Mouse (Mus musculus) neural tube, embryonic 13.5 days (tissue): Measurements from ENCODE around the gene Nbl1. TPM values are rescaled to one million over a fixed set of nuclear protein-coding genes. Genes with fewer than 3 reads are reported as not detected.
A peak's percentile ranks its signal among the peaks of the same experiment; 100 is the strongest.

Experiments
- ATAC-seq: fragments of 200-750 bp; cut with Nextera tagmentation; 2 replicates; pipeline ENCODE4 v1.8.0; 2017; ENCODE audit warnings: low read depth, mild to moderate bottlenecking, moderate TSS enrichment, moderate library complexity
- H3K27ac ChIP-seq: fragments of 300-500 bp; sonication (generic); replicated peaks from 2 replicates; pipeline ENCODE4 v1.5.1; 2015; ENCODE audit warnings: moderate library complexity, mild to moderate bottlenecking, inconsistent platforms
- H3K27me3 ChIP-seq: fragments of 300-500 bp; sonication (generic); 2 replicates; pipeline ENCODE4 v1.6.1; 2015; ENCODE audit warnings: mild to moderate bottlenecking, inconsistent platforms
- H3K36me3 ChIP-seq: fragments of 300-500 bp; sonication (generic); 2 replicates; pipeline ENCODE4 v1.6.1; 2015; ENCODE audit warnings: mild to moderate bottlenecking, inconsistent platforms
- H3K4me1 ChIP-seq: fragments of 300-500 bp; sonication (generic); replicated peaks from 2 replicates; pipeline ENCODE4 v1.6.1; 2015; ENCODE audit warnings: inconsistent platforms
- H3K4me2 ChIP-seq: fragments of 300-500 bp; sonication (generic); 2 replicates; pipeline ENCODE4 v1.6.1; 2015; ENCODE audit warnings: inconsistent platforms, mild to moderate bottlenecking, moderate library complexity
- H3K4me3 ChIP-seq: fragments of 300-500 bp; sonication (generic); 2 replicates; pipeline ENCODE4 v1.5.1; 2015; ENCODE audit warnings: mild to moderate bottlenecking, inconsistent platforms
- H3K9ac ChIP-seq: fragments of 300-500 bp; sonication (generic); 2 replicates; pipeline ENCODE4 v1.6.1; 2015; ENCODE audit warnings: moderate library complexity, mild to moderate bottlenecking, inconsistent platforms
- H3K9me3 ChIP-seq: fragments of 300-500 bp; sonication (generic); 2 replicates; pipeline ENCODE4 v1.6.1; 2016; ENCODE audit warnings: inconsistent platforms
- WGBS: fragments of 180-500 bp; shearing (Covaris S2); methylation state at CpG from one replicate; pipeline ENCODE4 v1.1.7; 2015; 5-methylcytosine and 5-hydroxymethylcytosine counted together
- polyA plus RNA-seq: library from polyadenylated mRNA; unstranded; fragments of >200 nt; fragmentation: Nextera tagmentation; extraction: Ambion mirVana; gene quantifications from 2 replicates; pipeline ENCODE4 v1.2.1, GENCODE M21; 2015

Gene Nbl1
- 49.1 and 59.7 TPM in 2 replicates for polyA plus RNA-seq

DNA sequence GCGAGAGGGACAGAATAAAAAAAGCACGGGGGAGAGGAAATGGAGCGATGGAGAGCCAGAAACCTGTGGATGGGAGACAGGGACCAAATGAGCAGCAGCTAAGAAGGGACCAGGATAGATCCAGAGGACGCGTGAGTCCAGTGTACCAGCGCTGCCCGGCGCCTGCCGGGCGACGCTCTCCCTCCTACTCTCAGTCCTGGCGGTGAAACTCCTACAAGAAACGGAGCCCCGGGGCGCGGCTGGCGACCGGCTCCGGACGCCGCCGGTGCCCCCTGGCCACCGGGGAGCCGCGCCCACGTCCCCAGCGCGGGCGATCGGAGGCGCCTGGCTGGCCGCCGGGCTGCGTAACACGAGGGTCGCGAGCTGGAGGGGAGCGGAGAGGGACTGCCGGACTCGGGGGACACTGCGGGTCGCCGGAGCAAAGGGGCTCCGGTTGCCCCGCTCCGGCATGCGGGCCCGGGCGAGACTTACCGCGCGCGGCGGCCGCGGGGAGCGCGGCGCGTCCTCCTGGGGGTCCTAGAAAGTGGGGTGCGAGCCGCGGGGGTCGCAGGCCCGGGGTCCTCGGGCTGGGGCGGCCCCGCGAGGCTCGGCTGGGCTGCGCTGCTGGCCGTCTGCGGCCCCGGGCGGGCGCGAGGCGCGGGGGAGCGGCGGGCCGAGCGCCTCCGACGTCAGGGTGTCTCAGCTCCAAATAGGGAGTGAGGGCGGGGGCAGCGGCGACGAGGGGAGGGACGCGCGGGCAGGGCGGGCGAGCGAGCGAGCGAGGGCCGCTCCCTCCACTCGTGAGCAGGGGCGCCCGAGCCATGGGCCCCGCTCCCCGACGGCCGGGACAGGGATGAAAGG, at the start of gene Nbl1:
Nbl1 (minus strand) TSS at position 638 of the 840 bp plus-strand sequence.
- Histone ChIP-seq H3K36me3 (no peaks in the 10 kb centered on the region), H3K27me3 (peaks cover 62% of the 10 kb centered on the region), H3K9ac (peak within 1 kb of the TSS; percentile 81), H3K4me2 (peak within 1 kb of the TSS; percentile 92), H3K27ac (peak within 1 kb of the TSS; percentile 85), H3K4me1 (peaks cover 45% of the 10 kb centered on the region), H3K9me3 (no peaks in the 10 kb centered on the region; the same call in 1 of the 2 replicates), H3K4me3 (peak within 1 kb of the TSS; percentile 64)
- WGBS = under 1% methylated on average over 82 of the region's 105 CpGs
- ATAC-seq = no peak

DNA sequence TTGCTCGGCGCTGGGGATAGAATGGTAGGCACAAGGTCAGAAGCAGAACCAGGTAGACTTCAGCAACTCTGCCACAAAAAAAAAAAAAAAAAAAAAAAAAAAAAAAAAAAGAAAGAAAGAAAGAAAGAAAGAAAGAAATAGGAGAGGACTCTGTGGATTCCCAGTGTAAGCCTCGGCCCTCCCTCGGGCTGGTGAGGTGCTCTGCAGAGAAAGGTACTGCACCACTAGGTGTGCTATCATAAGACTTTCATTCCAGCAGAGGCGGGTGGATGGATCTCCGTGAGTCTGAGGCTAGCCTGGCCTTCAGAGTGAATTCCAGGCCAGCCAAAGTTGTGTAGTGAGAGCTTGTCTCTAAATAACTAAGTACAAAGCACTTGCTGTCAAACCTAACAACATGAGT, 49.0 kb upstream of the Nbl1 start:
- Histone ChIP-seq H3K9me3 (no peaks in the 10 kb centered on the region), H3K4me3 (no peak overlapping the region), H3K9ac (no peak overlapping the region), H3K27ac (no peak overlapping the region), H3K36me3 (no peaks in the 10 kb centered on the region), H3K4me1 (no peaks in the 10 kb centered on the region), H3K4me2 (no peak overlapping the region), H3K27me3 (no peaks in the 10 kb centered on the region)
- ATAC-seq = no peak
- 72% methylated on average over 6 of the region's 6 CpGs for WGBS

DNA sequence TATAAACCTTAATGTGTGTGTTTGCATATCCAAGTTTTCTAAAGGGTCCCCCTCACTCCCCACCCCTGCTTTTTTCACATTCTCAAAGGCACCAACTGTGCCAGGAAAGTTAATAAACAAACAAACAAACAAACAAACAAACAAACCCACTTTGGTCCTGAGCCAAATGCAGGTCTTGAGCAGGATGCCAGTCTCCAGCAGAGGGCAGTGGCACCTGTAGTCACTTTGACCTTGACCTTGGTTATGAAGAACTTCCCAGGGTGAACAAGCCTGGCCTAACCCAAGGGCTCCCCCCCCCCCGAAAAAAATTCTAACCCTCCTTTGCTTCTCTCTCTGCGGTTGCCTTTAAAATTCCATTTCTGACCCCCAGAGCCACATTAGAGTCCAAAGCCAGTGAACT, 47.5 kb upstream of the Nbl1 start:
- Histone ChIP-seq H3K27me3 (no peaks in the 10 kb centered on the region), H3K4me1 (no peaks in the 10 kb centered on the region), H3K4me3 (no peak overlapping the region), H3K27ac (no peak overlapping the region), H3K9me3 (no peaks in the 10 kb centered on the region), H3K9ac (no peak overlapping the region), H3K4me2 (no peak overlapping the region), H3K36me3 (no peaks in the 10 kb centered on the region)
- 81% methylated on average over 2 of the region's 2 CpGs for WGBS
- no peak for ATAC-seq

DNA sequence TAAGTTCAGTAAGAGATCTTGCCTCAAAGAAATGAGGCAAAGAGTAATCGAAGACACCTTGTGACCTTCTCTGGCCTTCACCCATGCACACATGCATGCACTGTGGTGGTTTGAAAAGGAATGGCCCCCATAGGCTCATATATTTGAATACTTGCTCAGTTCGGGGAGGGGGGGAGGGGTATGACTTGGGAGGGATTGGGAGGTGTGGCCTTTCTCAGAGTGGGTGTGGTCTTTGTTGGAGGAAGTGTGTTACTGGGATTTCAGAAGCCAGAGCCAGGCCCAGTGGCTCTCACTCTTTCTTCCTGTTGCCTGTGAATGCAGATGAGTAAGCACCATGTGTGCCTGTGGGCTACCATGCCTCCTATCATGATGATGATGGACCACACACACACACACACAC, 43.2 kb upstream of the Nbl1 start:
- no peak for ATAC-seq
- no peaks in the 10 kb centered on the region for H3K36me3 ChIP-seq
- H3K4me2 ChIP-seq = no peak overlapping the region
- H3K27me3 ChIP-seq = no peaks in the 10 kb centered on the region
- H3K9ac ChIP-seq = no peak overlapping the region
- H3K4me1 ChIP-seq = peaks cover 8% of the 10 kb centered on the region
- H3K27ac ChIP-seq = no peak overlapping the region
- H3K9me3 ChIP-seq = no peaks in the 10 kb centered on the region
- no peak overlapping the region for H3K4me3 ChIP-seq
- 73% methylated on average over 2 of the region's 2 CpGs for WGBS

DNA sequence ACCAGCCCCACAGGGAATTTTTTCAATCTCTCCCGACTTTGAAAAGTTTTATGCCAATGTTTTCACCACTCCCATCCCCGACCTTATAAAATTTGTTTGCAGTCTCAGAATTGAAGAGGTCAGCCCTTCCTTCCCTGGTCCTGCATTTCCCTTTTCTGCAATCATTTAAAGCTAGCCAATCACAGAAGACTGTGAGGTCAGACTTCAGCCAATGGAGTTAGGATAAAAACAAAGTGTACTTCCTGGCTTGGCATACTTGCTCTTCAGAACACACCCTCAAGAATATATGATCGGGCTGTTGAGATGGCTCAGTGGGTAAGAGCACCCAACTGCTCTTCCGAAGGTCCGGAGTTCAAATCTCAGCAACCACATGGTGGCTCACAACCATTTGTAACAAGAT, 40.3 kb upstream of the Nbl1 start:
- ATAC-seq = no peak
- Histone ChIP-seq H3K27me3 (no peaks in the 10 kb centered on the region), H3K4me3 (no peak overlapping the region), H3K4me1 (peaks cover 28% of the 10 kb centered on the region), H3K4me2 (no peak overlapping the region), H3K27ac (no peak overlapping the region), H3K36me3 (no peaks in the 10 kb centered on the region), H3K9me3 (no peaks in the 10 kb centered on the region), H3K9ac (no peak overlapping the region)
- WGBS = 83% methylated on average over 5 of the region's 5 CpGs

DNA sequence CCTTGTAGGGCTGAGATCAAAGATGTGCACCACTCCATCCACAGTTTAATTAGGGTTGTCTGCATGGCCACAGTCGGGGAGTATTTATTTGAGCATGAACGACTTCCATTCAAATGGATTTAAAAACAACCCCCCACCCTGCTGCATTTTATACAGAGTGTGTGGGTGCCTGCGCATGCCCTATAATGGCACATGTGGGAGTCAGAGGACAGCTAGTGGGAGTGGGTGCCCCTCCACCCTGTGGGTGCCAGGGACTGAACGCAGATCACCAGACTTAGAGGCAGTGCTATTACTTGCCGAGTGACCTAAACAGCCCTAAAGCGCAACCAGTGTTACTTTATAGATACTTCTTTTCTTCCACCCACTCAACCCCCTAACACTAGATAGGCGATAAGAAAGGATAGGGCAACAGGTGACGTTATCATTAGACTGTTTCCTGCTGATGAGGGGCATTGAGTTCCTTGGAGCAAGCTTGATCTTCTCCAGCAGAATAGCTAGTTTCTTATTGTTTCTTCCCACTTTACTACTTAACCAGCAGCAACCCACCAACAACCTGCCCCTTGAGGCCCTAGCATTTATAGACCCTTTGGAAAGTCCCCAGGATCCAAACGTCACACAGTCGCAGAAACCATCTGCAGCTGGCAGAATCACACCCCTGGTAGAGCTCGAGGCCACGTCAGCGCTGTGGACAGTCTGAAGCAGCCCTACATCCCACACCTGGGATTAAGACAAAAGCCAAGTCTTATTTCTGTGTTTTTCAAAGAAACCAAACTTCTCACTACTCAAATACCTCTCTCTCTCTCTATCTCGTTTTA, 39.3 kb upstream of the Nbl1 start:
- Histone ChIP-seq H3K4me1 (peaks cover 28% of the 10 kb centered on the region), H3K9me3 (no peaks in the 10 kb centered on the region), H3K27ac (no peak overlapping the region; the same call in 1 of the 2 replicates), H3K9ac (peak overlapping the region; percentile 19; the same call in 1 of the 2 replicates), H3K36me3 (no peaks in the 10 kb centered on the region), H3K27me3 (no peaks in the 10 kb centered on the region), H3K4me2 (peak overlapping the region; percentile 96), H3K4me3 (peak overlapping the region; percentile 99)
- 80% methylated on average over 14 of the region's 14 CpGs for WGBS
- ATAC-seq = no peak

DNA sequence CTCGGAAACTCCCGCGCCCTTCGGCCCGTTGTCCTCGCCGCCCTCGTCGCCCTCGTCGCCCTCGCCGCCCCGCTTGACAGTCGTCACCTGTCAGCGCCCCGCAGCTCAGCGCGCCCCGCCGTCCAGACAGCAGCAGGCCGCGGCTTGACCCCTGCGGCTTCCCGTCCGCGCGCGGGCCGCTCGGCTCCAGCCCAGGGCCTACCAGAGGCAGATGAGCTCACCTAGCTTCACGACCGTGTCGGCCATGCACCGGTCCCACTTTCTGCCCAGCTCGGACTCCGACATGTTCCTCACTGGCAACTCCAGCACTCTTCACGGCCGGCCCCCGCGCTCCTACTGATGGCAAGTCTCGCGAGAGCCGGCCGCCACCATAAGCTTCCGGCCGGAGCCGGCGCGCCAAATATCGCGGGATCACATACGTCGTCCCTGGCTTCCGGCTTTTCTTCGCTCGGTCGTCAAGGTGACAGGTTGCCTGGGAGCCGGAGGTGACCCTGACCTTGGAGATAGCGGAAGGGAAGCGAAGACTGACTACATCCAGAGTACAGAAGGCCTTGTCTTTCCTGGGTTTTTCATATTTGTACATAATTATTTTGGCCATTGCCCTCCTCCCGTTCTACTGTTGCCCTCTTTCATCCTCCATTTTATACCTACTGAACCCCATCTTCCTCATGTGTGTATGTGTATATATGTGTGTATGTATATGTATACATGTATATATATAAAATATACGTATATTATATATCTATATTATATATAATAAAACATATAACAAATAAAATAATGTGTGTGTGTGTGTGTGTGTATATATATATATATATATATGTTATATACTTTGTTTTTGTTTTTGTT, 38.1 kb upstream of the Nbl1 start, which contains the start of gene Minos1:
Minos1 (minus strand) TSS at position 413 of the 849 bp plus-strand sequence.
- no peaks in the 10 kb centered on the region for H3K9me3 ChIP-seq
- under 1% methylated on average over 52 of the region's 63 CpGs for WGBS
- 0 out of 2 replicates have a peak, but pooled peaks cover 3% of the 10 kb centered on the region for H3K36me3 ChIP-seq
- peak within 1 kb of the TSS; percentile 96 for H3K4me2 ChIP-seq
- H3K4me1 ChIP-seq = peaks cover 28% of the 10 kb centered on the region
- no peaks in the 10 kb centered on the region for H3K27me3 ChIP-seq
- ATAC-seq = peak; percentile 98
- peak within 1 kb of the TSS; percentile 97 for H3K9ac ChIP-seq
- peak within 1 kb of the TSS; percentile 92 for H3K27ac ChIP-seq
- peak within 1 kb of the TSS; percentile 99 for H3K4me3 ChIP-seq

DNA sequence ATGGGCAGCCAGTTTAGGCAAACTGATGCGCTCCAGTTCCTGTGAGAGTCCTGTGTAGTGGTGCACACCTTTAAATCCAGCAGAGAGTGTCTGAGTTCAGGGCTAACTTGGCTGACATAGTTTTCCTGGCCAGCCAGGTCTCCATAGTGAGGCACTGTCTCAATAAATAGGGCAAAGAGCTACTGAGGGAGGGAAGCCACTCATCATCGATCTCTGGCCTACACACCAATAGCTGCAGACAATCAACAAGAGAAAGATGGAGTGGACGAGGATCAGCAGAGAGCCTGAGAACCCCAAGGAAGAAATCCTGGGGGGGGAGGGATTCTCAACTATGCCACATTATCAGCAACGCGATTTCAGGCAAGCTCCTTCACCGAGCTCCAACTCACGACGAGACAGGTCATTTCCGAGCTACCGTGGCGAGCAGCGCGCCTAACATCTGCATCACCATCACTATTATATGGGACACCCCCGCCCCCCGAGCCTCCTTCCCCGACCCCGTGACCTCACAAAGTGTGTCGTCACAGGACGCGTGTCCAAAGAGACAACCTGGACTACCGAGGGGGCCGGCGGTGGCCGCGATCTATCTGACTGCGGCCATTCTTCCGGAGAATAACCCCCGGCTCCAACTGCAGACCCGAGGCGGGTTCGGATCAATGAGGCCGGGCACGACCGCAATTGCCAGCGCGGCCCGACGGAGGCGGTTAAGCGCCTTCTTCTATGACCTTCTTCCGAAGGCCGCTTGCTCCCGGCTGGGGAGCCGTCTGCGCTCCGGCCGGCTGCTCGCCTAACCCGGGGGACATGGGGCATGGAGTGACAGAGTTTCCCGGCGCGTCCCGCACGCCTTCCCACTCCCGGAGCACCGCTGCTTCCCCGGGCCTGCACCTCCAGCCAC, 37.3 kb upstream of the Nbl1 start:
- ATAC-seq = peak; percentile 62
- Histone ChIP-seq H3K27ac (peak overlapping the region; percentile 92), H3K36me3 (0 out of 2 replicates have a peak, but pooled peaks cover 3% of the 10 kb centered on the region), H3K4me2 (peak overlapping the region; percentile 96), H3K9ac (peak overlapping the region; percentile 97), H3K4me1 (peaks cover 28% of the 10 kb centered on the region), H3K4me3 (peak overlapping the region; percentile 99), H3K27me3 (no peaks in the 10 kb centered on the region), H3K9me3 (no peaks in the 10 kb centered on the region)
- WGBS = 3% methylated on average over 57 of the region's 57 CpGs

DNA sequence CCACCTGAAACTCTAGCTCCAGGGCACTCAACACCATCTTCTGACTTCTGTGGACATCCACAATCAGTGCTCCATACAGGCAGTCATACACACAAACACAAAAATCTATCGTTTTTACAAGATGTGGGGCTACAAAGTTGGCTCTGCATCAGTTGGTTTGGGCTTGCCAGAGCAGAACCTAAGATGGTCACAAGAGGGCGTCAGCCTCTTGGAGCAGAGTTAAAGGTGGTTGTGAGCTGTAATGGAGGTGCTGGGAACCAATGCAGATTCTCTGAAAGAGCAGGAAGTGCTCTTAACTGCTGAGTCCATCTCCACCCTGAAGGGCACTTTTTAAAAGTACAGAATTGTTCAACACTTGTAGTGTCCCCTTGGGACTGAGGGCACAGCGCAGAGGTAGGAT, 33.7 kb upstream of the Nbl1 start:
- no peaks in the 10 kb centered on the region for H3K9me3 ChIP-seq
- 91% methylated on average over 3 of the region's 3 CpGs for WGBS
- no peak overlapping the region for H3K27ac ChIP-seq
- ATAC-seq = no peak
- no peaks in the 10 kb centered on the region for H3K27me3 ChIP-seq
- no peak overlapping the region for H3K4me2 ChIP-seq
- 0 out of 2 replicates have a peak, but pooled peaks cover 3% of the 10 kb centered on the region for H3K36me3 ChIP-seq
- H3K9ac ChIP-seq = no peak overlapping the region
- peaks cover 21% of the 10 kb centered on the region for H3K4me1 ChIP-seq
- H3K4me3 ChIP-seq = no peak overlapping the region

DNA sequence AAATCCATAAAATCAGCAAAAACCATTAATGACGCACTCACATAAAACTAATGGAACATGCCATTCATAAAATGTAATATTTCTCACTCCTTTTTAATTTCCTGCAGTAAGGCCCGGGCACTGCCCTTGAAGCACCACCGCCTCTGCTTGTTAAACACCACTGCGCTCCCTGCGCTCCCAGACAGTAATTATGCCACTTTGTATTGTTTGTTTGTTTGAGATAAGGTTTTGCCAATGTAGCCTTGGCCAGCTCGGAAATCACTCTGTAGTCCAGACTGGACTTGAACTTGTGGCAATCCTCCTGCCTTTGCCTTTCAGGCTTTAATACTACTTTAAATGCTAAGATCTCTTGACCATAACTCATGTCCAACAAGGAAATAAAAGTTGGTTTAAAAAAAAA, 32.1 kb upstream of the Nbl1 start:
- ATAC-seq = no peak
- no peak overlapping the region for H3K9ac ChIP-seq
- no peak overlapping the region for H3K4me3 ChIP-seq
- H3K4me2 ChIP-seq = no peak overlapping the region
- H3K36me3 ChIP-seq = 0 out of 2 replicates have a peak, but pooled peaks cover 3% of the 10 kb centered on the region
- WGBS = 92% methylated on average over 6 of the region's 6 CpGs
- H3K27me3 ChIP-seq = no peaks in the 10 kb centered on the region
- no peak overlapping the region for H3K27ac ChIP-seq
- peaks cover 19% of the 10 kb centered on the region for H3K4me1 ChIP-seq
- no peaks in the 10 kb centered on the region for H3K9me3 ChIP-seq

DNA sequence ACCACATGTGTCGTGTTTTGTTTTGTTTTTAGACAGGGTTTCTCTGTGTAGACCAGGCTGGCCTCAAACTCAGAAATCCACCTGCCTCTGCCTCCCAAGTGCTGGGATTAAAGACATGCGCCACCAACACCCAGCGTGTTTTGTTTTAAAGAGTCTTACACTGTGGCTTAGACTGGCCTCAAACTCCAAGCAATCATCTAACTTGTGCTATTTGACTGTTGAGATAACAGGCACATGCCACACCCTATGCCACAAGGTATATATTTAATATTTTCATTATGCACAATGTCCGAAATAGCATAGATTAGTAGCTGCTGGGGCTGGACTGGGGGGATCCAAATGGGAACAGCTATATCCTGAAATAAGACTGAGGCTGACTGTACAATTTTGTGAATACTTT, 29.8 kb upstream of the Nbl1 start:
- Histone ChIP-seq H3K27ac (no peak overlapping the region), H3K4me1 (peaks cover 4% of the 10 kb centered on the region), H3K9me3 (no peaks in the 10 kb centered on the region), H3K4me3 (no peak overlapping the region), H3K9ac (no peak overlapping the region), H3K27me3 (no peaks in the 10 kb centered on the region), H3K36me3 (0 out of 2 replicates have a peak, but pooled peaks cover 3% of the 10 kb centered on the region), H3K4me2 (no peak overlapping the region)
- WGBS = 94% methylated on average over 4 of the region's 4 CpGs
- ATAC-seq = no peak
